Mouse (Mus musculus) regulatory T cell (primary cell): ENCODE measurements around the gene Lcn10.

Experiments
- in situ Hi-C: fragments of 300-600 bp; cut with MboI, MseI; formaldehyde crosslinking; loops from one replicate; pipeline ENCODE4 v1.15.1; 2025; ENCODE audit warnings: high pct_unique_total_duplicates

The Lcn10 gene

DNA sequence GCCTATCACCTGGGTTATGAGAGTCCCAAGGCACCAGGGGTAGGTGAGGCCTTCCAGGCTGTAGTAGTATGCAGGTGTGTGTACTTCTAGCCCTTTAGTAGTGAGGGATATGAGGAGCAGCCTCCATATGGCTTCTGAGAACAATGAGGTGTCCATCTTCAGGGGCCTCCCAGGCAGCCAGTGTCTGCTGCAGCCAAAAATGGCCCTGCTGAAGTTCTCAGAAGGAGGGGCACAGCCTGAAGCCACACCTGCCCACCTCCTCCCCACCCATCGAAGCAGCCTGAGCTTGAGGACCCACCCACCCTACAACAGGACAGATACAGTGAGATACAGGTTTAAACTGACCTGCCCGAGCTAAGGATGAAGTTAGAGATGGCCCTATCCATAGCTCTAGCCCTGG, at the start of gene Lcn10:
TSS of gene Lcn10 (plus strand) at position 301 of the 400 bp plus-strand sequence.
- in situ Hi-C loops: no loop called here

DNA sequence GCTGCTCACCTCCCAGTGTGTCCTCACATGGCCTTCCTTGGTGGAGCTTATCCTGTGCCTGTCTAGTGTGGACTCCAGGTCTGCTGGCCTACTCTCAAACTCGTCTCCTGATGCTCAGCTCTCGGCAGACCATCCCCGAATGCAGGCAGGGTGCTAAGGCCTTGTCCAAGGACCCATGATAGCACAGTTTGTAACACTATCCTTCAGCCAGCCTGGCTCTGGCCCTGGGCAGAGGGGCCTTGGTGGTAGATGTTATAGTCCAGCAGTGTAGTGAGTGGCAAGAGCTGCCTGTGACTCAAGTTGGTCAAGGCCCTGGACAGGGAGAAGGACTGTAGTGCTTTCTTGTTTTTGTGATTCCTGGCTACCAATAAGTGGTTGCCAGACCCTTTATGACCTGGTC, 48.9 kb upstream of the Lcn10 start:
- in situ Hi-C loops: no loop called here

DNA sequence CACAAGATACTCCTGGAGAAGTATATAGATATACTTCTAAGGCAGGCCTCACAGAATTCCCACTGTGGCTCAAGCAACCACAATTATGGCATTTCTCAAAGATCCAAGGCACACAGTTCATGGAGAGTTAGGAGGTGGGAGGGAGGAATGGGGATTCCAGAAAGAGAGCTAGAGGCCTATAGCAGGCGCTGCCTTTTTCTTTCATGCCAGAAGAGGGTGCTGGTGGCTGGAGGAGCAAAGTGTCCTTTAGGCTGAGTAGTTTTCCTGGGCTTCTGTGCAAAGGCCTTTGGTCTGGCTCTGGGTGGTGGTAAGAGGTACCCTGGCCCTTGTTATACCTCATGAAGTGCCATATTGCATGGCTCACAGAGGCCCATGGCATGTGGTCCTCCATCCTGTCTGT, 48.5 kb upstream of the Lcn10 start:
- in situ Hi-C loops: no loop called here

DNA sequence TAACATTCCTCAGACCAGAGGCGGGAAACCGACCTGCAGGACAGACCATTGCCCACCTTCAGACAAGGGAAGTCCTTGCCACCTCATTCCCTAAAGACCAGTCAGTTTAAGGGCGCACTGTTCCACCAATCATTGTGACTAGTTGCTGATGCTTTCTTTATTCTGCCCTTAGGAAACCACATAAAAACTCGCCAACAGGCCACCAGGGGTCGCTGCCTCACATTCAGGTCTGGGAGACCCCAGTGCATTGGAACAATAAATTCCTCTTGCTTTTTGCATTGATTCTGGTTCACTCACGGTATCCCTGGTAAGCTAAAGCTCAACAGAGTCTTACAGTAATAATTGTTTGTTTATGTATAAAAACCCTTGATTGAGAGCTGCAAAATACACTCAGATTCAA, 42.6 kb upstream of the Lcn10 start:
- in situ Hi-C loops: loop anchor here (5.0 kb wide), 1 partner anchor 272 kb away; no protein-coding TSS in a partner anchor

DNA sequence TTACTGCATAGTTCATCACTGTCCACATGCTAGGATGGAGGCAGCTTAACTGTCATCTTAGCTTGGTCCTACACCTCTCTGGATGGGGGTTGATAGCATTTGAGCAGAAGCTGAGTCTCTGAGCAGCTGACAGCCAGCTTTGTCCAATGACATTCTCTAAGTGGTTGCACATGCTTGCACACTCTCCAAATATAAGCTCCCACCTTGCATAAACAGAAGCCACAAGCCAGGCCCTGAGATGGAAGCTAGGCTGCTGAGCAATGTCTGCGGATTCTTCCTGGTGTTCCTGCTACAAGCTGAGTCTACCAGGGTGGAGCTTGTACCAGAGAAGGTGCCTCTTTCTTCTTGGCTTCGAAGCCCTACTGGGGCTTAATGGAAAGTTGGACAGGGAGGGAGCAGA, 29.6 kb upstream of the Lcn10 start, which contains the start of gene Lcn8:
TSS of gene Lcn8 (plus strand) at position 219 of the 400 bp plus-strand sequence.
- in situ Hi-C loops: loop anchor here (5.0 kb wide), 1 partner anchor 174 kb away; no protein-coding TSS in a partner anchor

DNA sequence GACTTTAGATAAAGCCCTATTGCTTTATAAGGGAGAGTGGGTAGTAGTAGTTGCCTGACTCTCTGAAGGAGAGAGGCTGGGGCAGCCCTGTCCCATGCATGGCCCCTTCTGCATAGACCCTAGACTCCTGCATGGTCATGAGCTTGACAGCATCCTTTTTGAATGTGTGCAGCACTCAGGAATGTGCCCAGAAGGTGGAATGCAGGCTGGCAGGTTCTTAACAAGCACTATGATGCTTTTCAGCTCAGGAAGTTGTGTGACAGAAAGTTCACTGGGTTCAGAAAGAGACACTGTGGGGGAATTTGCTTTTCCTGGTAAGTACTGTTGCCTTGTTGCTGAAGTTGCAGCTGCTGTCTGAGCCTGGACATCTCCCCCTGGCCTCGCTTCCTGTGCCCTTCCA, 28.0 kb upstream of the Lcn10 start:
- in situ Hi-C loops: loop anchor here (5.0 kb wide), 1 partner anchor 173 kb away; no protein-coding TSS in a partner anchor

DNA sequence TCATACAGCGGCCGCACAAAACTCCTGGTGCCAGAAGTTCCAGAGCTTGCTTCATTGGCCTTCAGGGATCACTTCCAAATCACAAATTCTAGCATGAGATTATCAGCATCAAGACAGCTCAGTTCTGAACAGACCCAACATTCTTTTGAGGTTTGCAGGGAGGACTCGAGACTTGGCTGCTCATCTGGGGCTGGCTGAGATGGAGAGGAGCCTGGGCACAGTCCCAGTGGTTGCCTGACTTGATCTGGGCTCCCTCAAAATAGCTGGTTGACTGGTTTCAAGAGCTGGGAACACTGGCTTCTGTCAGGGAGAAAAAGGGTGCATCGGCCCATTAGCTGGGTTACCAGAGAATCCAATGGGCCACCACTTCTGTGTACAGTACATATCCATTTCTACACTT, 25.8 kb upstream of the Lcn10 start:
- in situ Hi-C loops: no loop called here

DNA sequence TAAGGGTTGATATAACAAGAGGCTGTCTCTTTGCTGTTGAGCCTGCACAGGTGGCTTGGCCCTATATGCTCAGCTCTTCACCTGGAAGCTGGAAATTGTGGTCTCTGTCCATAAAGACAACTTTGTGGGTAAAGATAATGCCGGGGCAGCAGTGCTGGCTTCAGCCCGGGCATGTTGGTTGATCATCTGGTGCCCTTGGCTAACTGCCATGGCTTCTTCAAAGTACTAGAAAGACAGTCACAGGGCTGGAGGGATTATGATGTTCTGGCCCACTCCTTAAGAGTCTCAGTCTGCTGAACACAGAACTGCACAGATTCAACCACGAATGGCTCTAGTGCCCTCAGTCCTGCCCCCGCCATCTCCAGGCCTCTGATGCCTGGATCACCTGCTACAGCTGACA, 25.3 kb upstream of the Lcn10 start:
- in situ Hi-C loops: no loop called here

DNA sequence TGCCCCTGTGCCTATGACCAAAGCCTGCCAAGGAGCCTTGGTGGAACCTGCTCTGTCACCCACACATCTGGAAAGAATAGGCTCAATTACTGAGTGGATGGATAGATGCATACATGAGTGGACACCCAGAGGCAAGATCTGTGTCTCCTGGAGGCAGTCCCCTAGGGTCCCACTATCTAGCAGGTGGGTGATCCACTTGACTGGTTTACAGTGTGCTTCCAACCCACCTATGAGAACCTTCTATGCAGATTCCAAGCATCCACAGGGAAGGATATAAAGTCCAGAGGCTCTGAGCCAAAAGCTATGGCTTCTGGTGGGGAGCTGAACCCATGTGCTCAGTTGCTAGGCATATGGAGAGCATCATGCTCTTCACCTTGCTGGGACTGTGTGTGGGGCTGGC, 24.9 kb upstream of the Lcn10 start, which contains the start of gene Lcn5:
TSS of gene Lcn5 (plus strand) at position 301 of the 400 bp plus-strand sequence.
- in situ Hi-C loops: no loop called here

DNA sequence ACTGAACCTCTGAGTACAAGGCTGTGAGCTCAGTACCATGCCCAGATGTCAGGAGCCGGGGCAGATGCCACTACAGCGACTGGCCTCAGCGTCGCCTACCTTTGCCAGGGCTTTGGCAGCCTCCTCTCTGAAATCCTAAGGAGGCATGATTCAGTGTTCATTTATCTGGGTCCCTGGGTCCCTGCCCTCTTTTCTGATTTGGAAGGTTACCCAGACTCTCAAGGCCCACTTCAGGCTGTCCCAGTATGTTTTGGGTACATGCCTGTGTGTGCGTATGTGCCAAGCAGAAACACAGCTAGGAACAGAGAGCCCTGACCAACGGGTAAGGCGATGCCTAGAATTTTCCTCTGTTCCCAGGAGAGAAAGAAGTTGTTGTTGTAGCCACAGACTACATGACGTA, 22.2 kb upstream of the Lcn10 start:
- in situ Hi-C loops: loop anchor here (5.0 kb wide), 1 partner anchor 42 kb away; the partner anchor contains the start of gene Obp2a

DNA sequence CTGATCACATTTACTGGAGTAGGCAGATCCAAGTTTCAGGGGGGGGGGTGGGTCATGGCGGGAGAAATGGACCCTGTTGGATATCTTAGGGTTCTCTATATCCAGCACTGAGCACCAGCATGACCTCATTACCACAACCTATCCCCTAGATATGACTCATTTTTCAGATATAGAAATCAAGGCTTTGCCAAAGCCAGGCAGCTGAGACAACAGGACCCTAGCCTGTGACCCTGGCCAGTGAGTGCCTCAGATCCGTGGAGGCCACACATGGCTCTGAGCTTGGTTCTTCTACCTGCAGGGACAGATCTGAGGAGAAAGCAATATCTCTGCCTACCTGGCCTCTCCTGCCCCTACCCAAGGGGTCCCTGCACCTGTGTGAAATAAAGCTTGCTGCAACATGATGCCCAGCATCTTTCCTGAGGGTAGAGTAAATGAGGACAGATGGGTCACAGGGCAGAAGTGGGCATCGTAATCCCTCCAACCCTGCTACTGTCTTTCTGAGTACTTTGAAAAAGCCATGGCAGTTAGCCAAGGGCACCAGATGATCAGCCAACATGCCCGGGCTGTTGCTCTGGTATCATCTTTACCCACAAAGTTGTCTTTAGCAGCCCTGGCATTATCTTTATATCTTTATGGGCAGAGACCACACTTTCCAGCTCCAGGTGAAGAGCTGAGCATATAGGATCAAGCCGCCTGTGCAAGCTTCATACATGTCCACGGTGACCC, 21.1 kb upstream of the Lcn10 start:
- in situ Hi-C loops: loop anchor here (5.0 kb wide), 1 partner anchor 41 kb away; the partner anchor contains the start of gene Obp2a

DNA sequence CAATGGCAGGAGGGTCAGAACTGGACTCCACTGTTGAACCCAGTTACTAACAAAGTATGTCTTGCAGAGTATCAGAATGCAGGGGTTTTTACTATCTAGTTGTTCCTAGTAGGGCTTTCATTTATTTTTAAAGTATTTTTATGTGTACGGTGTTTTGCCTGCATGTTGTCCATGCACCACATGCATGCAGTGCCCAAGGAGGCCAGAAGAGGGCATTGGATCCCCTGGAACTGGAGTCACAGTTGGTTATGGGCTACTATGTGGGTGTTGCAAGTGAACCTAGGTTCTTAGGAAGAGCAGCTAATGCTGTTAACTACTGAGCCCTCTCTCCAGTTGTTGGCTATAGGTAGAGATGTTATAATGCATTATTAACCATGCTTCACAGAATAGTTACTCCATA, 19.0 kb upstream of the Lcn10 start:
- in situ Hi-C loops: loop anchor here (5.0 kb wide), 1 partner anchor 39 kb away; the partner anchor contains the start of gene Obp2a

DNA sequence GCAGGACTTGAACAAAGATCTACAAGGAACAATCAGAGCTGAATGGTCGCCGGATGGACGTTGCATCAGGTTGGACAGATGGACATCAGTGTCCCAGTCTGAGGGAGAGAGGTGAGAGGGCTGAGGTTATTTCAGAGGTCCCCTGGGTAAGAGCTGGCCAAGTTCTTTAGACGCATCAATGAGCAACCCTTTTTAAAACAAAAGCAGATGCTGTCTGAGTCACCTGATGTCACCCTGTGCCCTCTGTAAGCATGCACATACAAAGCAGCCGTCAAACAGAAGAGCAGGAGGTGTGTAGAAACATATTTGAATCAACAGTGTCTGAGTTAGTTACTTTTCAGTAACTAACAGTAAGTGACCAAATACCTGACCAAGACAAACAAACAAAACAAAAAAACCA, 18.4 kb upstream of the Lcn10 start:
- in situ Hi-C loops: loop anchor here (5.0 kb wide), 1 partner anchor 38 kb away; the partner anchor contains the start of gene Obp2a

DNA sequence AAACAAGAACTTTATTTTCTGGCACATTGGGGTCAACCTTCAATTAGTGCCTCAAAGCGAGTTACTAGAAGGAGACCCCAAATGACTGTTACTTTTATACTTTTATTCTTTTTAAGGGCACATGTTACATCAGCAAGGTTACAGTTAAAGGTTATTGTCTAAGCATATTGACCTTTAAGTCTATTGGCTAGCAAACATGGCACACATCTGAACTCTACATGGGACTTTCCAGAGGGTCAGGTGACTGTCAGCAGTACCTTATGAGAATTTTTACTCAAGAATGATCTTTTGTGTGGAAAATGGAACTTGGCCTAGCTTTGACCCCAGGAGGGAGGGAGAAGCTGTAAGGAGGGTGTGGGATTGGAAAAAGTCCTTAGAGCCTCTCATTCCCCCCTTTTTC, 16.0 kb upstream of the Lcn10 start:
- in situ Hi-C loops: no loop called here

DNA sequence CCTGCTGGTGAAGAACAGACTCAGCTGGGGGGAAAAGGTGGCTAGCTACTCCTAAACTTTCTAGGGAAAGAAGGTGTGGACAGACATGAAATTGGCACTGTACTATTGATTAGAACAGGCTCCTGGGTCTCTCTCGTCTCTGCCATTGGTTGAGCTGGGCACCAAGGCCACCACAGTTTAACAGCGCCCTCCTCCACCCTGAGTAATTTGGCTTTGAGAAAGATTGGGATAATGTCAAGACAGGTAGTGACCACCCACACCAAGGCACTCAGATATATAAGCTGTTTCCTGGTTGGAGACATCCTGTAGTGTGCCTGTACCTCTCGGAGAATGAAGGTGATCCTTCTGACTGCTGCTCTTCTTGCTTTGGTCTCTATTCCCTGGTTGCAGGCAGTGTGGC, 6.0 kb upstream of the Lcn10 start, which contains the start of gene Lcn6:
TSS of gene Lcn6 (plus strand) at position 301 of the 400 bp plus-strand sequence.
- in situ Hi-C loops: no loop called here

DNA sequence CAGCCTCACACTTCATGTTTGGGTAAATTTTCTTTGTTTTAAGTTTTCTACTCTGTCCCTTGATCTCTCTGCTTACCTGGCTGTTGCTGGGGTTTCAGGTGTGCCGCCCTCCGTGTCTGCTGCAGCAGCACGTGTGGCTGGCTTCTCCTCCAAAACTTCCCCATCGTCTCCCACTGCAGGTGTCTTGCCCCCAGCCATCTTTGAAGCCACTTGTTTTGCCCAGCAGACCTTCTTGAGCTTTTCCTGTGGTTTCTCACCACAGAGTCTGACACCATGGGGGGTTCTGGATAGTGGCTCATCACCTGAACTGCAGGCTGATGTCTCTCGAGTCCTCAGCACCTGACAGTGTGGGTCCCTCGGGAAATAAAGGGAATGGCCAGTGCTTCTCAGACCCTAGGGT, 3.0 kb upstream of the Lcn10 start:
- in situ Hi-C loops: no loop called here

DNA sequence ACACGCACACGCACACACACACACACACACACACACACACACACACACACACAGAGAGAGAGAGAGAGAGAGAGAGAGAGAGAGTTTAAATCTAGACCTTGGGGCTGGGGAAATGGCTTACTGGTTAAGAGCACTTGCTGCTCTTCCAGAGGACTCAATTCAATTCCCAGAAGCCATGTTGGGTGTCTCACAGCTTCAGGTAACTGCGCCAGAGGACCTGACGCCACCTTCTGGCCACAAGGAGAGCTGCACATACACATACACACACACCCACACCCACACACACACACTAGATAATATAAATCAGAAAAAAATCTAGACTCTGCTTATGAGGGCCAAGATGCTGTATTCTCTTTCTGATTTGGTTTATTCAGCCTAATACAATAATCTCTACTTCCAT, 4.4 kb downstream of the Lcn10 start:
- in situ Hi-C loops: no loop called here

DNA sequence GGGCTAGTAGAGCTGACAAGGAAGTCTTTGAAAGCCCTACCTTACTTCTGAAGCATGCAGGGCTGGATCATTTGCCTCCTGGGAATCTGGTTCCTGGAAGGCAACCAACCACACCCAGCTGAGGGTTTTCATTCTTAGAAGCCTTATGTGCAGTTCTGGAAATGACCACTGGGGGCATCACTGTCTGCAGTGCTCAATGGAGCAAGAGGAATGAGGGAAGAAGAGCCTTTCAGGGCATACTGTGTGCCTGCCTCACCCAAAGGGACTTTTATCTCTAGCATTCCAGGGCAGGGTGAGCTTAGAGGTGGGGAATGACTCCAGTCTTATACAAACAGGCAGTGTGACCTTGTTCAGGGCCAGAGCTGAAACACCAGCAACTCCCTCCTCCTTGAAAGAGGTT, 12.1 kb downstream of the Lcn10 start:
- in situ Hi-C loops: no loop called here

DNA sequence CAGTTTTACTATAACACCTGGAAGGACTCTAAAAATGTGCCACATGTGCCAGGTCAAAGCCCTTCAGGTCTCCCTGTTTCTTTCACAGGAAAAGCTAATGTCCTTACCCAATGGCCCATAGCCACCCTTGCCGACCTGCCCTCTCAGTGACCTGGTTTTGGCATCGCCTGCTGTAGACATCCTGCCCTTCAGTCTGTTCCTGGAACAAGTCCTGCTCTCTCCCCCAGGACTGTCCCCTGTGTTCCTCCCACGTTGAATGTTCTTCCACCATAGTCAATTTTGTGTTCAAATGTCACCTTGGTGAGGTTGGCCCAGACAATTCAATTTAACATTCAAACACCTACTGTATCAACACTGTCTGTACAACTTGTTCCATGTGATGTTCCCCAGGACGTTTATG, 14.4 kb downstream of the Lcn10 start:
- in situ Hi-C loops: no loop called here

DNA sequence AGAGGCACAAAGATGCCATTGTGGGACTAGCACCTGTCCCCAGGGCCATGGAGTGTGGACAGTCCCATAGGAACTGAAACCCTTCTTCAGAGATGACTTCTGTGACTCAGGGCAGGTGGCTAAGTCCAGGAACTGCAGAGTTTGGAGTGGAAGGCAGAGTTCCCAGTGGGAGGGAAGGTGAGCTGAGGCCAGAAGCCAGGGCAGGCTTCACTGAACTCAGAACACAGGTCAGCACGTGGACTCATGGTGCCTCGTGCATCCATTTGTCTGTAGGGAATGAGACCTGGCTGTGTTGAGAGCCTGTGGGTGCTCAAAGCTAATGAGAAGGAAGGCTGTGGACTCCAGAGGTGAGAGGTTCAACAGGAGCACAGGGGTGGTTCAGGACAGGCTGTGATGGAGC, 16.2 kb downstream of the Lcn10 start:
- in situ Hi-C loops: no loop called here

DNA sequence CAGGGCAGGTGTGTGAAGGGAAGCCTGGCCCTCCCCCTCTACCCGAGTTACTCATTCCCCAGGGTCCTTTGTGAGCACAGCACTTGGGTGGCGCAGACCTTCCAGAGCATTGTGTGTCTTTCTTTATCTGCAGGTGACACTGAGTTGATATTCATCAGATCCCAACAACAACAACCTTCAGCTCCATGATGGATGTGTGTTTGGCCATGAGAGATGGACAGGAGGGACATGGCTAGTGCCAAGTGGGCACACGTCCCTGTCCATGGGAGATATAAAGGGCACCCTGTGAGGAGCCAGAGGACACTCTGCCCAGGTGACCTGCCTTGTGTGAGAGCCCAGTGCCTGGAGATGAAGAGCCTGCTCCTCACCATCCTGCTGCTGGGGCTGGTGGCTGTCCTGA, 17.2 kb downstream of the Lcn10 start, which contains the start of gene Obp2a:
TSS of gene Obp2a (plus strand) at position 301 of the 400 bp plus-strand sequence.
- in situ Hi-C loops: loop anchor here (5.0 kb wide), 1 partner anchor 37 kb away; no protein-coding TSS in a partner anchor

DNA sequence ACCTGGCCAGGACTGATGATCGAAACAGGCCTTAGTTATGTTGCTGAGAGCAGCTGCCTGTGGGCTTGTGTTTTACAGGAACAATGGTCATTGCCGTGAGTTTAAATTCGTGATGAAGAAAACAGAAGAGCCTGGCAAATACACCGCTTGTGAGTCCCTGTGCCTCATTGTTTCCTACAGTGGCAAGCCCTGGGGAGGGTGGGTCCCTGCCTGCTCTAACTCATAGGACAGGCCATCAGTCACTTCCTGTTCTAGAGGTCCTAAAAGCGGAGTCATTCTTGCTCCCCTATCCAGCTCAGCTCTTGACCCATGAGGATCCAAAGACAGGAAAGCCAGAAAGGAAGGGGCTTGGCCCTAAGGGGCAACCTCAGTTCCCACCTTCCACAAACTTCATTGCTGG, 18.5 kb downstream of the Lcn10 start:
- in situ Hi-C loops: loop anchor here (5.0 kb wide), 1 partner anchor 39 kb away; no protein-coding TSS in a partner anchor

DNA sequence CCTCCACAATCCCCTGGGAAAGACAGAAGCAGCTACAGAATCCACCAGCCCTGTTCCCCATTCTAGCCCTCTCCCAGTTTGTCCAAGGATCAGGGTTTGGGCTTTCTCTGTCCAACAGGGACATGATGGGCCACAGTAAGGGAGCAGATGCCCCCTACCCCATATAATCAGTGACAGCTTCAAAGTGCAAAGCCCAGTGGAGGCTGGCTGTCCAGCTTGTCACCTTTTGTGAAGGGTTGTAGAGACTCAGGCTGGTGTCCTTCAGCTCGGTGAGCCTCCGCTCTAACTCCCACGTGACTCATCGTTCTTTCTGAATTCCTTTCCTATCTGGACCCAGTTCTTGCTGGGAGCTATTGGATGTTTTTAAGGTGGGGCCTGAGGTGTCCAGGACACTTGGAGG, 21.2 kb downstream of the Lcn10 start:
- in situ Hi-C loops: loop anchor here (5.0 kb wide), 1 partner anchor 41 kb away; no protein-coding TSS in a partner anchor
